Mouse (Mus musculus) kidney, adult 2 months (tissue): ENCODE data around the gene Fam187b.
"Not testable (repeated sequence)": the region's sequence is repeated elsewhere in the genome, so short reads cannot be mapped to it uniquely, and the experiment has no call there.

Experiments used
- CTCF ChIP-seq: fragments of 200-500 bp; conservative IDR thresholded peaks from 2 replicates; pipeline ENCODE4 v1.5.1; 2011; ENCODE audit warnings: low read depth, mild to moderate bottlenecking, control low read depth, low read length, moderate library complexity, mixed read lengths; ENCODE audit not compliant: insufficient read depth, insufficient read length
- POLR2A ChIP-seq: fragments of 200-500 bp; IDR thresholded peaks from one replicate; pipeline ENCODE4 v1.6.1; 2011; ENCODE audit warnings: low read depth, low read length, control low read depth

DNA sequence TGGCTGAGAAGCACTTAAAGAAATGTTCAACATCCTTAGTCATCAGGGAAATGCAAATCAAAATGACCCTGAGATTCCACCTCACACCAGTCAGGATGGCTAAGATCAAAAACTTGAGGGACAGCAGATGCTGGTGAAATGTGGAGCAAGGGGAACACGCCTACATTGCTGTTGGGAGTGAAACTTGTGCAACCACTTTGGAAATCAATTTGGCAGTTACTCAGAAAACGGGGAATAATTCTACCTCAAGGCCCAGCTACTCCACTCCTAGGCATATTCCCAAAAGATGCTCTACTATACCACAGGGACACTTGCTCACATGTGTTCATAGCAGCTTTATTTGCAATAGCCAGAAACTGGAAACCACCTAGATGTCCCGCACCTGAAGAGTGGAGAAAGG lies 23.7 kb upstream of the Fam187b start:
- TF ChIP-seq POLR2A, CTCF: not testable (repeated sequence)
